Mouse (Mus musculus) c-Kit-positive CD71-negative TER-119-negative erythroid progenitor cells, embryonic 14.5 days (primary cell): ENCODE measurements around the gene Dhx37.
"Not testable (repeated sequence)": the region's sequence is repeated elsewhere in the genome, so short reads cannot be mapped to it uniquely, and the experiment has no call there.

Source experiments
- DNase-seq: peaks from one replicate; pipeline ENCODE4 v3.0.0-alpha.2; 2013; ENCODE audit warnings: low read depth

Gene Dhx37

DNA sequence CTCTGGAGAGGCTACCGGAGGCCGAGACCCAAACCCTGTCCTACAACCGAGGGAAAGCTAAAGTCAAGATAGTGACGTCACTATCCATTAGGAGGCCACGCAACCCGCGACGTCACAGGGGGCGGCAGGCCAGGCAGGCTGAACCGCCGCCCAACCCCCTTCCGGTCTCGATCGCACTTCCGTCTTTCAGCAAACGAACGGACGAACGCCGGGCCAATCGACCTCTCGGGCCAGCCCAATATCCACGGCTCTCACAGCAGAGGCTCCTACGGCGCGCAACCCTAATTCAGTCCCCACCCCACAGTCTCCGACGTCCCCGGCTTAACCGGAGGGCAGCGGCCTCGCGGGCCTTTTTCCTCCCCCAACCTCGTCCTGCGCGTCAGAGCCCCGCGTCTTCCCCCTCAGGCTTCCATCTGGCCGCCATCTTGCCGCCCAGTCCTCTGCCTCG lies 44.8 kb downstream of the Dhx37 start, which contains the start of gene Gm10382:
TSS of gene Gm10382 (plus strand) at position 192 of the 448 bp plus-strand sequence.
- peak; percentile 78 for DNase-seq

DNA sequence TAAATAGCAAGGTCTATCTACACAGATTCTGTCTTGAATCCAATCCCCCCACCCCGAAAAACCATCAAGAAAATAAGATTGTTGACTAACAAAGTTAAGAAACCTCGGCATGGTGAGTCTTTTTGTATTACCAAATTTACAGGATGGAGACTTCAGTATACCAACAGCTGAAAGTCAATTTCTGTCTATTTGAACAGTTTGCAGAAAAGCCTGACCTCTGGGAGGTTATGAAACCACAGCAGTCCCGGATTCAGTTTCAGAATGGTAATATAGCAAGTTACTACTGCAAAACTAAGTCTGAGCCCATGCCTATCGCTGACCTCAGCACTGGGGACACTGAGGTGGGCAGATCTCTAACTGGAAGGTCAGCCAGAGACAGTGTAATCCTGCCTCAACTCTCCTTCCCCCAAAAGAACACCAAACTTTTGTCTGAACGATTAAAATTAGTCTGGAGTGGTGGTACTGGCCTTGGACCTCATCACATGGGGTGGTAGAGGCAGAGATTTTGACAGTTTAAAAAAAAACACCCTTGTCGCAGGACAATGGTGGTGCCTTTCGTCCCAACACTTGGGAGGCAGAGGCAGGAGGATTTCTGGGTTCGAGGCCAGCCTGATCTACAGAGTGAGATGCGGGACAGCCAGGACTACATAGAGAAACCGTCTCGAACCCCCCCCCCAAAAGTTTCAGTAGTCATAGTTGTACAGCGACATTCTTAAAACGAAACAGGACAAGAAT lies 45.4 kb downstream of the Dhx37 start:
- no peak for DNase-seq

DNA sequence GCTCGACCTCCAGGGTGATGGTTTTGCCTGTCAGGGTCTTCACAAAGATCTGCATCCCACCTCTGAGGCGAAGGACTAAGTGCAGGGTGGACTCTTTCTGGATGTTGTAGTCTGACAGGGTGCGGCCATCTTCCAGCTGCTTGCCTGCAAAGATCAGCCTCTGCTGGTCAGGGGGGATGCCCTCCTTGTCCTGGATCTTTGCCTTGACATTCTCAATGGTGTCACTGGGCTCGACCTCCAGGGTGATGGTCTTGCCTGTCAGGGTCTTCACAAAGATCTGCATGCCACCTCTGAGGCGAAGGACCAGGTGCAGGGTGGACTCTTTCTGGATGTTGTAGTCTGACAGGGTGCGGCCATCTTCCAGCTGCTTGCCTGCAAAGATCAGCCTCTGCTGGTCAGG lies 46.6 kb downstream of the Dhx37 start:
- not testable (repeated sequence) for DNase-seq

DNA sequence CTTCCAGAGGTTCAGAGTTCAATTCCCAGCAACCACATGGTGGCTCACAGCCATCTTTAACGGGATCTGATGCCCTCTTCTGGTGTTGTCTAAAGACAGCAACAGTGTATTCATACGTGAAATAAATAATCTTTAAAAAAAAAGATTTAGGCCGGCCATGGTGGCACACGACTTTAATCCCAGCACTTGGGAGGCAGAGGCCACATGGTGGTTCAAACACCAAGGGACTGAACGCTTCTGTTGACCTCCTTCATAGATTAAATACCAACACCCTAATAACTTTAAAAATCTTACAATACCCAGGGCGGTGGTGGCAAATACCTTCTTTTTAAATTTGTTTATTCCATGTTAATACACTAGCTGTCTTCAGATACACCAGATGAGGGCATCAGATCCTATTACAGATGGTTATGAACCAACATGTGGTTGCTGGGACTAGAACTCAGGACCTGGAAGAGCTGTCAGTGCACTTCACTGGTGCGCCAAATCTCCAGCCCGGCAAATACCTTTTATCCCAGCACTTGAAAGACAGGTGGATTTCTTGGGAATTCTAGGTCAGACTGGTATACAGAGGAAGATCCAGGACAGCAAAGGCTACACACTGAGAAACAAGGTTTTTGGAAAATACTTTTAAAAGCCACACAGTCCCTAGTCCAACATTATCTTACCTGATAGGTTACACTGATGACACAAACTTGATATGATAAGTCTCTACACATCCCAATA lies 48.5 kb downstream of the Dhx37 start:
- DNase-seq: no peak

DNA sequence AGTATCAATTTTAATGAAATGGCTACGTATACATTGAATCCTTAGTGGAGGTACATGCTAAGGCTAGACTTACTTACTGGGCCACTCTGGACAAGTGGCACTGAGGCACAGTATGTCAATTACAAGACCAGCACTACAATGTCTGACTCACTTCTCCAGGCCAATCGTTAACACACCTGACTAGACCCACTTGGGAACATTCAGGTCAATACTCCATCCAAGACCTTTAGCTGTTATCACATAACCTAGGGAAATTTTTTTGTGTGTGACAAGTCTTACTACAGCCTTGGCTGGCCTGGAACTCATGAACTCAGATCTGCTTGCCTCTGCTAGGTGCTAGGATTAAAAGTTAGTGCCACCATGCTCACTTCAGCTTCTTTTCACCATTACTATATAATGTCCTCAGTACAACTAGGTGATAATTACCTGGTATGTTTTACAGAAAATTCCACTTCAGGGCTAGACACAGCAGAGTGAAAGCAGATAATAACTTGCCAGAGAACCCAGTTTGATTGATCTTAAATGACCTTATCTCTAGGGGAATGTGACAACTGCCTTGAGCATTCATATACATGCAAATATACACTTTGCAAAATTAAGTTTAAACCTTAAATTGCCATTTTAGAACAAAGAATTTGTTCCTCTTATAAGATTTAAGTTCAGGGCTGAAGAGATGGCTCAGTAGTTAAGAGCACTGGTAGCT lies 49.3 kb downstream of the Dhx37 start:
- DNase-seq: no peak

DNA sequence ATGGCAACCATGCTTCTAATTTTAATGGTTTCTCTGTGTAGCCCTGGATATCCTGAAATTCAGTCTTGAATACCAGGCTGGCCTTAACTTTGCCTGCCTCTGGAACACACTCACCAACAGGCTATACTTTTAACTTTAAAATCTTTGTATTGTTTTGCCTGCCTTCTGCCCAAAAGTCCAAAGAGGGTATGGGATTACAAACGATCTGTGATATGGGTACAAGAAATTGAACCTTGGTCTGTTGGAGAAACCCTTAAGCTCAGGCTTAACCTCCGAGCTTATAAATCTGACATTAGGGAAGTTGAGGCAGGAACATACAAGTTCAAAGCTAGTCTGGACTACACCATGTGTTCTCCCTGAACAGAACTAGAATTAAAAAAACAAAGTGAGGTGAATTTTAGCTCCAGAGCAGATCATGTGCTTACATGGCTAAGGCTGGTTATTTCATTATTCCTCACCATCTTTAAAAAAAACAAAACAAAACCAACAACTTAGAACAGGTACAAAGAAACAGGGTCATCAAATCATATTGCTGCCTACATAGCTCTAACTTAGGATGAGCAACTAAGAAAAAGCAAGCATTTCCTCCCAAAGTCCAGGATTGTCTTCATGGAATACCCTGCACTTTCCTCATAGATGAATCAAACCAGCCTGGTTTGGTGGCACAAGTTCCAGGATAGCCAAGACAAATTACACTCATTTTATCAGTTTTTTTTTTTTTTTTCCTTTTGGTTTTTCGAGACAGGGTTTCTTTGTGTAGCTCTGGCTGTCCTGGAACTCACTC lies 50.1 kb downstream of the Dhx37 start:
- no peak for DNase-seq

DNA sequence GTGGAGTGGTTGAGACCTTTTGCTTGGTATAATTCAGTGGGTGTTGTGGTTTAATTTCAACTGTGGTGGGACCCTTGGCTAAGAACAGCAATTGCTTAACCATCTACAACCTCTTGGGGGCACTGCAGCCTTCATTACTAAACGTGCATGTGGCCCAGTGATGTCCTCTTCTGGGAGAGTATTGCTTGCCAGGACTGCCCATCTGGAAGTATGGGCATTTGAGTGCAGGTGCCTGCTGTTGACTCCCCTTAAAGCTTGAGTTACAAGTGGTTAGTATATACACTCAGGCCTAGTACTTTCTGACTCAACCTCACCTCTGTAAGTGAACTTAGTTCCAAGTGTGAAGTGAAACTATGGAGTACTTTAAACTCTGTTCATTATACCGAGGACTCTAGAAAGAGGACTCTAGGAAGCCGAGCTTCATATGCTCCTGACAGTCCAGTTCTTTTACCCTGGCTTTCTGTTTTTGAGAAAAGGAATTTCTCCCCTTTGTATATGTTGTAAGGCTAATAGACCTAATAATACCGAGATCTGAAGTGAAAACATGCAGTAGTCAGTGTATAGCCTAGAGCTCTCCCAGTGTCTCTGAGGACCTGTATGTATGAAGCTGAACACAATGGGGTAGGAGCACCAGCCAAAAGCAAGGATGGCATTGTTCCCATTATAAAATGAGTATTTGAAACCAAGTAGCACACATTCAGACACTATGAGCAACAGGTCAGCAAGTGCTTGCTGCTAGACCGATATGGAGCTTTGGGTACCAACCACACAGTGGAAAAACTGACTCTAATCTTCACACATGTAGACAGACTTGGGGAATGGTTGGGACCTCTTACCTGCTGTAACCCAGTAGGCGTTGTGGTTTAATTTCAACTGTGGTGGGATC lies 51.0 kb downstream of the Dhx37 start:
- DNase-seq: peak; percentile 52

DNA sequence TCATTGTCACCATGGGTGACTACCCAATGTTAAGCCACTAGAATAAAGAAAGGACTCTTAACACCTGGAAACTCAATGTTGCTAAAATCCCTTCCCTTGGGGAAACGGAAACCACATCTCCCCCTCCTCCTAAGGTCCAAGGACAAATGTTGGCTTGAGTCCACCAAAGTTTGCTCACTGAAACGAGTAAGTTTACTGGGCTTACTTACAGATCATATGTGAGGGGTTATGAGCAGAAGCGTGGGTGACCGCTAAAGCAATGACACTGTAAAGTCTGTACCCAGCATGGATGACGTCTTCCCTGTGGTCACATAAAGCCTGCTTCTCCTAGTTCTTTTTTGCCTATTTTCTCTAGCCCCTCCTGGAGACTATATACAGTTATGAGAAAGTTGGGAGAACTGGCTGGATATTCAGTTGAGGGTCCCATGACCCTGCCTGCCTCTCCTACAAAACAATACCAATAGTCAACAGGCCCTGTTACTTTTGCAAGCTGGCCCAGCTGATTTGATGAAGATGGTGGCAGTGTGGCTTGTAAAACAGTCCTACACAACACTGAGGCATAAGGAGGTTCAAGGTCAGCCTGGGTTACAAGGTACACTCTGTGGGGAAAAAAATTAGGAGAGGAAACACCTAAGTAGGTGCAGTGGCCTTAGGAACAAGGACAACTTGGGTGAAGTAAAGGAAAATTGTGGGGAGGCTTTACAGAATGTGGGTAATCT lies 51.8 kb downstream of the Dhx37 start:
- DNase-seq: no peak

DNA sequence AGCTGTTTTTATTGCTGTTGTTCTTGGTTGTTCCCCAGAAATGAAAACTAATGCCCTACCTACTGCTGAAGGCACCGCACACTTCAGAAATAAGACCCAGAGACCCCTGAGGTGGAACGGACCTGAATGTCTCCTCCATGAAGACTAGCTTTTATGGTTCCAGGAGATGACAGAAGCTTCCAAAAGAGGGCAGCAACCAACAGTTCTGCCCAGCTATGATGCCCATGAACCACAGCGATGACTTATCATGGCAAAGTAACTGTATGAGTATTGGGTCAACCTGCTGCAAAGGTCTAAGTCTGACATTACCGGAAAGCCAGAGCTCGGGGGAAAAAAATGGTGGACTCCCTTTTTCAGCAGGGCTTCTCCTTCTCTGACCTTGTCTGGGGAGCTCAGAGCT lies 55.0 kb downstream of the Dhx37 start:
- no peak for DNase-seq

DNA sequence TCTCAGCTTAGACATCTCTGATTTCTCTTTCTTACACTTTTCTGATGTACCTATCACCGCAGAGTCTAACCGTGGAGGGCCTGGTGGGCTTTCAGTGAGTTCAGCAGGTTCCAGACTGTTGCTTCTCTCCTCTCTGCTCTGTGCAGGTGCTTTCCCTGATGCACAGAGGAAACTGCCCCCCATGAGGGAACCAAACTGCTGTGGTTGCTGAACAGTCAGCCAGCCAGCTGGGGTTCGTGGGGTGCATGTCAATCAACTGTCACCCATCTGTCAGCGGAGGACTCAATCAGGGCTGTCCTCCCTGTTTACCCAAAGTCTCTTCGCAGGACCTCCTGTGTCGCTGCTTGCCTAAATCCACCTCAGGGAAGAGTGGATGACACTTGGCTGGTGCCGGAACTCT lies 56.7 kb downstream of the Dhx37 start:
- DNase-seq: no peak

DNA sequence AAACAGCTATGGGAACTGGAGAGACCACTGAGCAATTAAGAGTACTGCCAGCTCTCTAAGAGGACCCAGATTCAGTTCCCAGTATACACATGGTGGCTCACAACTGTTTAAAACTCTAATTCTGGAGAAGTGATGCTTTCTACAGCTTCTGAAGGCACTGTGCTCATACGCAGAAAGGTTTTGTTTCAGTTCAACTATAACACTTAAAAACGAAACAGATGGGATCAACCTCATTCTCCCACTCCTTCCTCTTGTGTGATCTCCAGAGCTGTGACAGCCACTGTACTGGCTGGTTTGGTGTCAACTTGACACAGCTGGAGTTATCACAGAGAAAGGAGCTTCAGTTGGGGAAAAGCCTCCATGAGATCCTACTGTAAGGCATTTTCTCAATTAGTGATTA lies 58.0 kb downstream of the Dhx37 start:
- DNase-seq: no peak

DNA sequence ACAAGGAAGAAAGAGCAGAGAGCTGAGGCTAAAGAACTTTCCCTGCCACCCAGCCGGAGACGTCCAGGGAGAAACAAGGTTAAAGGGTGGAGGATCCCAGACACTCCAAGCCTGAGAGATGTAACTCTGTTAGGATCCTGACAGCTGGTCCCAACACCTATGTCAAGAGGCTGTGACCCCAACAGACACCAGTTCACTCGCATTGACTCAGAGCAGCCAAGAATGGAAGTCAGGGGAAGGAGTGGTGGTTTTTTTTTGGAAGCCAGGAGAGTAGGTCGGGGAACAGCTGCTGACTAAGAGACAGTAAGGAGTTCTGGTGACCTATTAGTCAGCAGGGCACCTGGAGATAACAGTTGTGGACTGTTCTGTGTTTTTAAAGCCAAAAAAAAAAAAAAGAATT lies 61.9 kb downstream of the Dhx37 start:
- no peak for DNase-seq

DNA sequence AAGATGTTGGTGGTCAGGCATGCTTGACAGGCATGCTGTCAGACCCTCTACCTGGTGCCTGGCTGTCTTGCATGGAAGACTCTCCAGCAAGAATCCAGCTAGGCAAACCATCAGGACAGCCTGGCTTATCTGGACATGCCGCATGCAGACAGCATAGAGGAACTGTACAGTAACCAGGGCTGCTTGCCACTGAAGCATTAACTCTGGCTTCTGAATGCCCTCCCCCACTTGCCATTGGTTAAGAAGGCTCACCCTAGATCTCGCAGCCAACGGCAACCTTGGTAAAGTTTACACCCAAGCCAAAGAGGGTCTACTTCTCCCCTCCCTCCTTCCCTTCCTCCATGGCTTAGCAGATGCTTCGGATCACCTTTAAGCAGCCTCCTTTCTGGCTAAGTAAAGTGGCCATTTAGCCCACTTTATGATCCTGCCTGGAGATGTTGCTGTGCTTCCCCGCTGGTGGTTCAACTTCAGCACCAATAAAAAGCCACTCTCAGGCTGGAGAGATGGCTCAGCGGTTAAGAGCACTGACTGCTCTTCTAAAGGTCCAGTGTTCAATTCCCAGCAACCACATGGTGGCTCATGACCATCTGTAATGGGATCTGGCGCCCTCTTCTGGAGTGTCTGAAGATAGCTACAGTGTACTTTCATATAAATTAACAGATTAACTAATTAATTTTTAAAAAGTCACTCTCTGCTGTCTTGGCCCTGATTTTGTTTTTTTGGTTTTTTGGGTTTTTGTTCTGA lies 62.8 kb downstream of the Dhx37 start:
- no peak for DNase-seq

DNA sequence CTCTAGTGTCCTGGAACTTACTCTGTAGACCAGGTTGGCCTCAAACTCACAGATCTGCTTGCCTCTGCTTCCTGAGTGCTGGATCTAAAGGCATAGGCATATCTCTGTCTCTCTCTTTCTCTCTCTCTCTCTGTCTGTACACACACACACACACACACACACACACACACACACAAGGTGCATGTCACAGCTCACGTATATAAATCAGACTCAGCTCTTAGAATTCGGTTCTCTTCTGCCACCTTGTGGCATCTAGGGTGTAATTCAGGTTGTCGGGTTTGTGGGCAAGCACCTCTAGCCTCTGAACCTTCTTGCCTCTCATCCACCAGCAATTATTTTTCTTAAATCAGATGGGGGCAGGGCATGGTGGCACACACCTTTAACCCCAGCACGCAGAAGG lies 65.4 kb downstream of the Dhx37 start:
- peak; percentile 63 for DNase-seq

DNA sequence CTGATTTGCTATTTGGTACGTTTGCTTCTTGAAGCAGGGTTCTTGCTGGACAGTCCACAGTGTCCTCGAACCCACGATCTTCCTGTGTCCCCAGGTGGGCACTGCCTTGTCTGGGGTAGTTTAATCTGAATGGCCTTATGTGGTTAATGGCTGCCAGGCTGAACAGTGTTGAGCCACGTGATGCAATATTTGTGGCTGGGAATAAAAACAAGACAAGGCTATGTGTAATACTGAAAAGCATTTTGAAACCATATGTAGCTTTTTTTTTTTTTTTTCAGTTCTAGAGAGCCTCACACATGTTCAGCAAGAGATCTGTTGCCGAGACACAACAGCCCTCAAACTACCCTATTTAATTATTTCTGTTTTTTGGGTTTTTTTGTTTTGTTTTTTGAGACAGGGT lies 65.8 kb downstream of the Dhx37 start:
- no peak for DNase-seq

DNA sequence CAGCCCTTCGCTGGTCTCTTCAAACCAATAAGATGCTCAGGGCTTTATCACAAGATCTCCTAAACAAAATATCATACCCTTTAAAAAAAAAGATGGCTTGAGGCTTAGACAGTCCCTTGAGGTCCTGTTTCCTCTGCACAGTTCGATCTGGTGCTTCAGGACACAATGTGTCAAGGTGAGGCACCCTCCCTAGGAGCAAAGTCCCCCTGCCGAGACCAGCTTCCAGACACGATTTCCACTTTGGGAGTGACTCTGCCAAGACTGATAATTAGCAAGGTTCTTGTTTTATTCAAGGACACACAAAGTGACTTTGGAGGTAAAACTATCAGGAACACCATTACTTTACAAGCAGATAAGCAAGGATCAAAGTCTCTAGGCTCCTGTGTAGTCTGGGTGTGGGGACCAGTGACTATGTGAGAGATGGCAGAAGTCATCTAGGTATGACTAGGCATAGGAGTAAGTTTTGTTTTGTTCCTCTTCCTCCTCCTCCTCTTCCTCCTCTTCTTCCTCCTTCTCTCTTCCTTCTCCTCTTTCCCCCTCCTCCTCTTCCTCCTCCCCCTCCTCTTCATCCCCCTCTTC lies 69.0 kb downstream of the Dhx37 start:
- DNase-seq: no peak

DNA sequence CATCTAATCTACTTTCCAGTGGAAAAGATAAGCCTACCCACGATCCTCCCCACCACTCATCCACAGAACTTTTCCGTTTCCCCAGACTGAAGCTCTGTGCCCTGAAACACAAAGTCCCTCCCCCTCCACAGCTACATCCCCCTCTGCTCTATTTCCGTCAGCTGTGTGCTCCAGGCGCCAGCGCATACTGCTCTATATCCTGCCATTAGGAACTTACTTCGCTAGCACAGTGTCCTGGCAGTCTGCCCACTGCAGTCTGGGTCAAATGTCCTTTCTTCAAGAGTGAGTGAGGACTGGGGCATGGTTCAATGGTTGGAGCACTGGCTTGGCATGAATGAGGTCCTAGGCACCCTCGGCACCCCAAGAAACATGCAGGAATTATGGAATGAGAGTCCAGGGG lies 70.0 kb downstream of the Dhx37 start:
- no peak for DNase-seq
